Mouse (Mus musculus) effector memory CD4-positive, alpha-beta T cell, adult 5 months (primary cell): ENCODE results near the gene Pirb. TPM values are rescaled to one million over a fixed set of nuclear protein-coding genes. Genes with fewer than 3 reads are reported as not detected.

Experiments used
- polyA plus RNA-seq: library from polyadenylated mRNA; unstranded; fragments of 100-300 nt; shearing (Covaris generic); gene quantifications from one replicate; pipeline ENCODE4 v1.2.1, GENCODE M21; 2017

Pirb gene
- polyA plus RNA-seq, result 0.34 TPM

DNA sequence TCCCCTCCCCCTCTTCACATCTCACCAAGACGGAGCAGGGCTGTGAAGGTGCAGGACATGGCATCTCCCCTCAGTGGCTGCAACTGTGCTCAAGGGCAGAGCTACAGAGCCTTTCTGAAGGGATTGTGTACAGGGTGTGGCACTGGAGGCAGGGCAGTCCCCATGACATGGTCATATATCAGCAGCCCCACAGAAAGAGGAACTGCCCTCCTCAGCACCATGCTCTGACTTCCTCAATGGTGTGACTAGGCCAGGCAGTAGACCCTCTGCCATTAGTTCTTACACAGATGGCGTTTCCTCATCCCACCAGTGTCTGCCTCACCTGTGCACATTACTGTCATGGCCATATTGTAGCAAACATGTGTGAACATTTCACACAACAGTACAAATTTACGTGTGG lies at the start of gene Pirb:
TSS of gene Pirb (minus strand) at position 124 of the 400 bp plus-strand sequence.

DNA sequence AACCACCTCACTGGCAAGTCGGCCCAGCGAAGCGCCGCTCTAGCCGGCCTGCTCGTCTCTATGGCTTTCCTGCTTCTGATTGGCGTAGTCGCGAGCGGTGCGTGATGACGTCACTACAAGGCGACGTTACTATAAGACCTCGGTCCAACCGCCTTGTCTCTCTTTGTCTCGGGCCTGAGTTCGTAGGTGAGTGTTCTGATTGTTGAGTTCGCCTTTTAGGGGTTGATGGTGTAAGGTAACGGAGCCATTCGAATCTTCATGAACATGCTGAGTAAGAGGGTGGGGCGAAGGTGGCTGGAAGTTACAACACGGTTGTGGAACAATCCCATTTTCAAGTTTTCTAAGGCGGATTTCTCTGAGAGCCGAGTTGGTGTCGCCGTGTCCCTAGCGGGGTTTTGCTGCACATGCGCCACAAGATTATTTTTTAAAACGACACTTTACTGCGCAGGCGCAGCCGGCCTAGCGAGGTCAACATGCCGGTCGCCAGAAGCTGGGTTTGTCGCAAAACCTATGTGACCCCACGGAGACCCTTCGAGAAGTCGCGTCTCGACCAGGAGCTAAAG lies 16.2 kb downstream of the Pirb start, which contains the start of gene Rps9:
TSS of gene Rps9 (plus strand) at position 115 of the 563 bp plus-strand sequence.

DNA sequence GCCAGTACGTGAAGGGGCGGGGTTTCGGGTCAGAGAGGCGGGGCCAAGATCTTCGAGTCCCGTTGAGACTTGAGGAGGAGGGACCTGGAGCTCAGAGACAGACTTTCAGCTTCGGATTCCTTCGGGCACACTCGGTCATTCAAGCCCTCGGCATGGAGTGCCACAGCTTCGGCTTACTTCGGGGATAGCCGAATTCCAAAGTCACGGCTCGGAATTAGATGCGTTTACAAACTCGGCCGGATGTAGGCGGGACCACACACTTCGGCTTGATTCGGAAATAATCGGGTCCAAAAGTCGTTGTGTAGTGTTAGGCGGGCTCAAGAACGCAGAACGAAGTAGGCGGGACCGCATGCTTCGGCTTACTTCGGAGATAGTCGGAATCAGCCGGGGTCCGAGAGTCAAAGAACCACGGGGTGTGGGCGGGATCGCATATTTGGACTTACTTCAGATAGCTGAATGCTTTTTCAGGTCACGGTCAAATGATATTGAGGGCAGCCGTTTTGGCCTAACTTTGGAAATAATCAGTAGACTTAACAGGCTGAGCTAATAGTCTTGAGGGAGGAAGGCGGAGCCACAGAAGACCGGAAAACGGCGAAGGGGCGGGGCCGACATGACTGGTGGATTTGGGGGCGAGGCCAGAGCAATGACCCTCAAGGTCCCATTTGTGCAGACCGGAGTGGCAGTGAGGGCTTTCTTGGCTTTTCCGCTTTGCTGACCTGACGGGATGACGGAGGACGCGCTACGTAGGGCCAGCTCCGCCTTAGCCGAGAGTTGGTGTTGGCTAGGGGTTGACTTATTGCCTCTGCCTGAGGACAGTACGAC lies 27.0 kb downstream of the Pirb start, which contains the start of gene Mboat7:
TSS of gene Mboat7 (minus strand) at position 537 of the 822 bp plus-strand sequence.

DNA sequence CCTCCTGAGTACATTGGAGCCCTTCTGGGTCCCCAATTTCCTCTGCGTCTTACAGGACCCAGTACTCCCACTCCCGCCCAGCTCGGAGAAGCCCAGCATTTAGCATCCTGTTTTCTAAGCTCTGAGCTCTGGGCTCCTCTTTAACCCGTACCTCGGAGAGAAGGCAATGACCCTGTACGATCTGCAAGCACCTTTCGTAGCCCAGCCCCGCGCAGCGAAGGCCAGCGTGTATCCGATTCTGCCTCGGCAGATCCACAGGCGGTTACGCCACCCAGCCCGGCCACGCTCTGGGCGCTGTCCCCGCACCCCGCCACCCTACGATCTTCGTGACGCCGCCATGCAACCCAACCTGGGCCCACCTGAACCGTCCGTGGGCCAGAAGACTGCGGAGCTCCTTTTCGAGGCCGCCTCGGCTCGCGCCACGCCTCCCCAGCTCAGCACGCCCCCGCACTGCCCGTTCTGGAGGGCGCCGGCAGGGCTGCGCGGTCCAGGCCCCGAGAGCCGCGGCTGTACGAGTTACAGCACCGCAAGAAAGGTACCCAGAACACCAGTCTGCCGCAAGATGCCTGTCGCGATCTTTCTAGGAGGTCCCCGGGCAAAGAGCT lies 27.7 kb downstream of the Pirb start, which contains the start of gene Tsen34:
TSS of gene Tsen34 (plus strand) at position 482 of the 605 bp plus-strand sequence.

DNA sequence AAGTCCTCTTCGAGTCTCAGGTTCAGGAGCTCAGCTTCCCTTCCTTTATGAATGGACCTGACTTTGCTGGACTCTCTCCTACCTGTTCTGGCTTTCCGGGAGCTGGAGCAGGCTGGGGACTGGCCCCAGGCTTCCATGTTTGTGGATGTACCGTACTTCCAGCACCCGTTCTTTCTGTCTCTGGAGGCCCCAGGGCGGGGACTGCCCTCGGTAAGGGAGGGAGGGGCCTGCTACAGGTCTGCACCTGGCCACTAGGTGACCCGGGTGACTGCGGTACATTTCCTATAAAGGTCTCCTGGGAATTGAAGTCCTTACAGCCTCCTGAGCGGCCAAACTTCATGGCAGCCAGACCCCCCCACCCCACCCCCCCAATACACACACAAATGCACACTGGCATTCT lies 42.8 kb downstream of the Pirb start, which contains the start of gene Tmc4:
TSS of gene Tmc4 (minus strand) at position 212 of the 400 bp plus-strand sequence.

DNA sequence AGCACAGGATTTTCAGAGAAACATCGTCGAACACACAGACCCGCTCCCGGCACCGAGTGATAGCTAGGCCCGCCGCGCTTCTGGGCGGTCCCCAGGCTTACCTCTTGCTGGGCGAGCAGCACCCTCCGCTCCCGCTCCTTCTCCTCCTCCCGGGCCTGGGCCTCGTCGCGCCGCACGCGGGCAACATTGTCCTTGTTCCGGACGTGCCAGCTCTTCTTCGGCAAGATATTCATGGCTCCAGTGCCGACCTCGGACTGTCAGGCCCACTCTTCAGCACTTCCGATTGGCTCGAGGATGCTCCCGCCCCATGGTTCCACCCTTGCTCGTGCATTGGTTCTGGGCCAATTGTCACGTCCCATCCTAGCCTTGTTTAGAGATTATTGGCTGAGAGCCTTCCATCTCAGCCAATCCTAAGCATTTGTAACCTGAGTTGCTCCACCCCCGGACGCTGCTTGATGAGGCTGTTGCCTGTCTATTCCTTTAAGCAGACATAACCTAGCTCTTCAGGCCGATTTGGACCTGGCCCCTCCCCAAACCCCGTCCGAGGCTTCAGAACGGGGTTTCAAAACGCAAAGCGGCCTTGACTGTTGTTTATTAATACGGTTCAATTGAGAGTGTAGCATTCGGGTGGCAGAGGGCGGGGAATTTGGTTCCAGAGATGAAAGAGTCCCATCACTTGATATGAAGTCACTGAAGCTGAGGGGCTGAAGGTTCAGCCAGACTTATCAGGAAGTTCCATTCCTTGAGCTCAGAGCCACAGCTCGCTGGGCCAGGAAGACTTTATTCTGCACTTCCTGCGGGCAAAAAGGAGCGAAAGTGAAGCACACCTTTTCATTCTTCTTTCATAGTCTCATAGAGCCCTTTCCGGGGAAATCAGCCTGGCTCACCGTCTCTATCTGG lies 54.7 kb downstream of the Pirb start, which contains the start of gene Leng1:
TSS of gene Leng1 (minus strand) at position 626 of the 900 bp plus-strand sequence.

Other genes with a start within 250 kb of the Pirb start
- not detected for gene Tarm1, start 217.8 kb downstream of the Pirb start, polyA plus RNA-seq
- not detected for gene Oscar, start 104.2 kb downstream of the Pirb start, polyA plus RNA-seq
- 317 TPM for gene Ndufa3, start 103.0 kb downstream of the Pirb start, polyA plus RNA-seq
- 16.6 TPM for gene Tfpt, start 90.5 kb downstream of the Pirb start, polyA plus RNA-seq
- gene Prpf31, start 90.4 kb downstream of the Pirb start, polyA plus RNA-seq, result 46.4 TPM
- 81.6 TPM for gene Cnot3, start 75.1 kb downstream of the Pirb start, polyA plus RNA-seq
- 26.8 TPM for gene Leng1, start 54.6 kb downstream of the Pirb start, polyA plus RNA-seq
- 2.6 TPM for gene Tmc4, start 42.8 kb downstream of the Pirb start, polyA plus RNA-seq
- gene Tsen34, start 27.5 kb downstream of the Pirb start, polyA plus RNA-seq, result 12.9 TPM
- 73.7 TPM for gene Mboat7, start 26.9 kb downstream of the Pirb start, polyA plus RNA-seq
- 2,082 TPM for gene Rps9, start 16.4 kb downstream of the Pirb start, polyA plus RNA-seq
- gene Gm15448, start 105.3 kb upstream of the Pirb start, polyA plus RNA-seq, result not detected
- gene Pira2, start 124.7 kb upstream of the Pirb start, polyA plus RNA-seq, result not detected
- gene Gm14548, start 177.7 kb upstream of the Pirb start, polyA plus RNA-seq, result not detected
- gene Lilra6, start 195.1 kb upstream of the Pirb start, polyA plus RNA-seq, result not detected